Mouse (Mus musculus) heart, adult 2 months (tissue): ENCODE results near the gene Clybl.

Experiments used
- CTCF ChIP-seq: fragments of 200-600 bp; IDR thresholded peaks from 2 replicates; pipeline ENCODE4 v1.8.1; 2022; ENCODE audit warnings: antibody characterized with exemption, mild to moderate bottlenecking, moderate library complexity
- POLR2A ChIP-seq: fragments of 200-500 bp; IDR thresholded peaks from 2 replicates; pipeline ENCODE4 v1.6.1; 2011; ENCODE audit warnings: mild to moderate bottlenecking, low read depth, low read length, control low read depth; ENCODE audit not compliant: insufficient read depth

DNA sequence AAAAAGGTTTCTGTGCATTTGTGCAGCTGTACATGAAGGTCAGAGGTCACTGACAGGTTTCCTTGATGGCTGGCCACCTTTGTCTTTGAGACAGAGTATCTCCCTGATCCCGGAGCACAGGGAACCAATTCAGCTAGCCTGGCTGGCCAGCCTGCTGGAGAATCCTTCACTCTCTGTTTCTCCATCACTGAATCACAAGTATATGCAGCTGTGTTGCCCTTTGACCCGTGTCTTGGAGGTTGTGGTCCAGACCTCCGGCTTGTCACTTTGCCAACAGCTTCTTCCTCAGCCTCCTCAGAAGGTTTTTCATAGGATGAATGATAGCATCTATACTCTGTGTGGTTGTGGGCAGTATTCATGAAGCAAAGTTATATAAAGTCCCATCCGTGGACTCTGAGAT is 217.2 kb downstream of the Clybl start:
- TF ChIP-seq CTCF (no peak), POLR2A (no peak)
